Mouse (Mus musculus): ENCODE measurements around the gene Tmem259.

DNA sequence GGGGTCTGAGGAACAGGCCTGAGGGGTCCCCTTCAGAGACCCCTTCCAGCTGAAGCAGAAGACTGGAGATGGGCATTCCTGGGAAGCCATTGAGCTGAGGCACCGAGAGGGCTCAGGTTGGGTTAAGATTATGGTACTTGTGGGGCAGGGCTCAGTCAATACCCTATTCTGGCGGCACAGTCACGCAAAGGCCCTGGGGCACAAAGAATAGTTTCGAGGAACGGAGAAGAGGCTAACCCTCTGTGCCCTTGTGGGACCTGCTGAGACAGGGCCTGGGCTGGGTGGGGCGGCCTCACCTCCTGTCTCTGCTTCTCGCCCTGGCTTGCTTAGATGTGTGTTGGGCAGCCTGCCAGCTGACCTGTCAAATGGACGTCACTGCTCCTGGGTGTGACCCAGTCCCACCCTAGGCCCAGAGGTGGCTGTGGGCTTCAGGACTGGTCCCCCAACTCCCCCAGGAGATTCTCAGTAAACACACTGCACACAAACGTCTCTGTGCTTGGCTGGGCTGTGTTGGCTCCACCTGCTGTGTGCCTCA, 50.9 kb downstream of the Tmem259 start:
- TF ChIP-seq MAFK (IDR thresholded peaks at IDR 0.05; ENCODE audit: insufficient read depth, low read depth, low read length) (no peak), ZC3H11A (IDR thresholded peaks at IDR 0.05; ENCODE audit: borderline replicate concordance, low read depth, low read length) (no peak)

Measured in ES-E14 (cell line).